Mouse (Mus musculus) thymus, adult 2 months (tissue): Measurements from ENCODE around the gene Cd248.

Experiments
- CTCF ChIP-seq: fragments of 200-500 bp; IDR thresholded peaks from 2 replicates; pipeline ENCODE4 v1.5.1; 2012; ENCODE audit warnings: mild to moderate bottlenecking, control low read depth, low read length, moderate library complexity, borderline replicate concordance; ENCODE audit not compliant: control insufficient read depth, poor library complexity, insufficient read depth; ENCODE audit errors: extremely low read depth
- POLR2A ChIP-seq: fragments of 200-500 bp; IDR thresholded peaks from 2 replicates; pipeline ENCODE4 v1.6.1; 2012; ENCODE audit warnings: mild to moderate bottlenecking, low read length, control low read depth, moderate library complexity; ENCODE audit not compliant: control insufficient read depth, poor library complexity, insufficient read depth; ENCODE audit errors: extremely low read depth

- no peak for TF ChIP-seq CTCF
- TF ChIP-seq POLR2A: no peak
Observed at GRCm38 (mm10) chr19:5082596-5082995, 14.7 kb downstream of the Cd248 start.
